Mouse (Mus musculus): ENCODE results near the gene Rhbdd2.

Gene Rhbdd2

GRCm38 (mm10) chr5:135646038-135646437 lies 13.6 kb downstream of the Rhbdd2 start:
- DNase-seq = no peak

- no peak for DNase-seq
Observed at GRCm38 (mm10) chr5:135648461-135649308, 16.3 kb downstream of the Rhbdd2 start.

- no peak for DNase-seq
Observed at GRCm38 (mm10) chr5:135649309-135649633, 16.9 kb downstream of the Rhbdd2 start.

GRCm38 (mm10) chr5:135651536-135651935 lies 19.1 kb downstream of the Rhbdd2 start:
- DNase-seq = no peak

- DNase-seq = no peak
Observed at GRCm38 (mm10) chr5:135653209-135653608, 20.8 kb downstream of the Rhbdd2 start.

GRCm38 (mm10) chr5:135656046-135656445 lies 23.6 kb downstream of the Rhbdd2 start:
- DNase-seq = no peak

- no peak for DNase-seq
Observed at GRCm38 (mm10) chr5:135657128-135657527, 24.7 kb downstream of the Rhbdd2 start.

GRCm38 (mm10) chr5:135657703-135658373 lies 25.4 kb downstream of the Rhbdd2 start:
- no peak for DNase-seq

GRCm38 (mm10) chr5:135659956-135660355 lies 27.5 kb downstream of the Rhbdd2 start:
- DNase-seq = no peak

GRCm38 (mm10) chr5:135660535-135660934 lies 28.1 kb downstream of the Rhbdd2 start:
- DNase-seq = no peak

- DNase-seq = no peak
Observed at GRCm38 (mm10) chr5:135666890-135667289, 34.5 kb downstream of the Rhbdd2 start.

GRCm38 (mm10) chr5:135668071-135668470 lies 35.7 kb downstream of the Rhbdd2 start:
- no peak for DNase-seq

GRCm38 (mm10) chr5:135669741-135670275 lies 37.4 kb downstream of the Rhbdd2 start, which contains the start of gene Por:
Por (plus strand) TSS chr5:135670033.
- DNase-seq = no peak

- no peak for DNase-seq
Observed at GRCm38 (mm10) chr5:135670881-135671280, 38.5 kb downstream of the Rhbdd2 start.

GRCm38 (mm10) chr5:135672509-135672908 lies 40.1 kb downstream of the Rhbdd2 start:
- DNase-seq = peak in 1 of 2 experiments; percentile 15

GRCm38 (mm10) chr5:135672980-135673379 lies 40.6 kb downstream of the Rhbdd2 start:
- no peak for DNase-seq

- peak; percentile 13 to 19 for DNase-seq
Observed at GRCm38 (mm10) chr5:135674349-135674775, 41.9 kb downstream of the Rhbdd2 start.

- DNase-seq = peak; percentile 12 to 20
Observed at GRCm38 (mm10) chr5:135674821-135675220, 42.4 kb downstream of the Rhbdd2 start.

- DNase-seq = no peak
Observed at GRCm38 (mm10) chr5:135676696-135677095, 44.3 kb downstream of the Rhbdd2 start.

GRCm38 (mm10) chr5:135677251-135677650 lies 44.8 kb downstream of the Rhbdd2 start:
- DNase-seq = no peak

GRCm38 (mm10) chr5:135678481-135678880 lies 46.1 kb downstream of the Rhbdd2 start:
- DNase-seq = no peak

- no peak for DNase-seq
Observed at GRCm38 (mm10) chr5:135680967-135681545, 48.6 kb downstream of the Rhbdd2 start.

GRCm38 (mm10) chr5:135682009-135682408 lies 49.6 kb downstream of the Rhbdd2 start:
- no peak for DNase-seq

Measured in B cell, adult 2 months (primary cell).